Mouse (Mus musculus) CH12.LX (cell line): ENCODE results near the gene Pmch. TPM values are rescaled to one million over a fixed set of nuclear protein-coding genes. Genes with fewer than 3 reads are reported as not detected.

Source experiments
- DNase-seq: peaks from one replicate; pipeline ENCODE4 v3.0.0-alpha.2; 2013; ENCODE audit errors: extremely low read depth
- H3K27ac ChIP-seq: 2 replicates; pipeline ENCODE4 v1.5.1; 2012; ENCODE audit warnings: low read depth, mild to moderate bottlenecking, control low read depth, moderate library complexity; ENCODE audit not compliant: insufficient read depth
- H3K27me3 ChIP-seq: replicated peaks from 2 replicates; pipeline ENCODE3; 2012; ENCODE audit warnings: inconsistent platforms
- H3K36me3 ChIP-seq, 2 experiments: replicated peaks in 1 of 2; 2 replicates each; pipeline versions ENCODE3 to v1.6.1; 2012; ENCODE audit warnings: inconsistent platforms in 1 of 2, low read length in 1 of 2, mild to moderate bottlenecking in 1 of 2, mixed read lengths in 1 of 2, moderate library complexity in 1 of 2; ENCODE audit not compliant: control insufficient read depth in 1 of 2, insufficient read depth in 1 of 2
- H3K4me1 ChIP-seq, 2 experiments: 2 replicates each; pipeline ENCODE4 v1.6.1; 2012; ENCODE audit warnings: inconsistent platforms in 1 of 2, moderate library complexity in 1 of 2; ENCODE audit not compliant: insufficient read depth in 2 of 2, control insufficient read depth in 1 of 2
- H3K4me2 ChIP-seq: 2 replicates; pipeline ENCODE4 v1.6.1; 2012; ENCODE audit warnings: low read depth, mild to moderate bottlenecking, control low read depth; ENCODE audit not compliant: poor library complexity, insufficient read depth, severe bottlenecking
- H3K4me3 ChIP-seq, 3 experiments: fragments of 150-350 bp in 1 of 3; sonication (generic) in 1 of 3; replicated peaks in 1 of 3; 2 replicates each; pipeline versions ENCODE3 to v1.5.1; 2011 to 2012; ENCODE audit warnings: low read depth in 2 of 3, low read length in 2 of 3, mild to moderate bottlenecking in 2 of 3, moderate library complexity in 2 of 3, control low read depth in 1 of 3, improper control_type of control experiment in 1 of 3, inconsistent platforms in 1 of 3, mixed read lengths in 1 of 3; ENCODE audit not compliant: poor library complexity in 1 of 3
- H3K79me2 ChIP-seq: replicated peaks from 2 replicates; pipeline ENCODE4 v1.6.1; 2012; ENCODE audit warnings: mild to moderate bottlenecking, moderate library complexity; ENCODE audit not compliant: control insufficient read depth, poor library complexity, insufficient read depth, severe bottlenecking; ENCODE audit errors: extremely low read depth
- H3K9ac ChIP-seq: 2 replicates; pipeline ENCODE4 v1.6.1; 2012; ENCODE audit warnings: low read depth, mild to moderate bottlenecking, control low read depth, moderate library complexity; ENCODE audit not compliant: insufficient read depth
- H3K9me3 ChIP-seq: replicated peaks from 2 replicates; pipeline ENCODE3; 2012; ENCODE audit warnings: low read length, inconsistent platforms, mixed read lengths
- CTCF ChIP-seq, 2 experiments: IDR thresholded peaks in 1 of 2; conservative IDR thresholded peaks in 1 of 2; 2 replicates each; pipeline ENCODE4 v1.5.1; 2011 to 2012; ENCODE audit warnings: low read depth in 2 of 2, low read length in 2 of 2, improper control_type of control experiment in 1 of 2, inconsistent platforms in 1 of 2, mild to moderate bottlenecking in 1 of 2, moderate library complexity in 1 of 2
- E2F4 ChIP-seq: IDR thresholded peaks from 2 replicates; pipeline ENCODE4 v1.6.1; 2011; ENCODE audit warnings: low read depth, low read length, improper control_type of control experiment; ENCODE audit not compliant: insufficient replicate concordance
- ETS1 ChIP-seq: conservative IDR thresholded peaks from 2 replicates; pipeline ENCODE4 v1.6.1; 2012; ENCODE audit warnings: low read depth, mild to moderate bottlenecking, inconsistent platforms, low read length, improper control_type of control experiment, moderate library complexity
- IRF4 ChIP-seq: IDR thresholded peaks from 2 replicates; pipeline ENCODE4 v1.6.1; 2014; ENCODE audit warnings: low read depth, mild to moderate bottlenecking, inconsistent platforms, low read length, improper control_type of control experiment
- JUN ChIP-seq: IDR thresholded peaks from 2 replicates; pipeline ENCODE4 v1.6.1; 2011; ENCODE audit warnings: low read depth, mild to moderate bottlenecking, low read length, improper control_type of control experiment, moderate library complexity; ENCODE audit not compliant: insufficient read depth
- JUND ChIP-seq: conservative IDR thresholded peaks from 2 replicates; pipeline ENCODE4 v1.6.1; 2011; ENCODE audit warnings: low read depth, low read length, improper control_type of control experiment
- MAFK ChIP-seq: IDR thresholded peaks from 2 replicates; pipeline ENCODE4 v1.6.1; 2011; ENCODE audit warnings: low read length, improper control_type of control experiment; ENCODE audit not compliant: insufficient replicate concordance
- MAX ChIP-seq: IDR thresholded peaks from 2 replicates; pipeline ENCODE4 v1.6.1; 2011; ENCODE audit warnings: low read length, improper control_type of control experiment
- MAZ ChIP-seq: IDR thresholded peaks from 2 replicates; pipeline ENCODE4 v1.6.1; 2012; ENCODE audit warnings: low read depth, mild to moderate bottlenecking, inconsistent platforms, low read length, improper control_type of control experiment, moderate library complexity
- MEF2A ChIP-seq: IDR thresholded peaks from 2 replicates; pipeline ENCODE4 v1.6.1; 2014; ENCODE audit warnings: low read depth, mild to moderate bottlenecking, inconsistent platforms, low read length, improper control_type of control experiment, borderline replicate concordance
- MYC ChIP-seq: IDR thresholded peaks from 2 replicates; pipeline ENCODE4 v1.6.1; 2011; ENCODE audit warnings: low read depth, mild to moderate bottlenecking, improper control_type of control experiment, low read length
- NRF1 ChIP-seq: IDR thresholded peaks from 2 replicates; pipeline ENCODE4 v1.6.1; 2014; ENCODE audit warnings: low read depth, mild to moderate bottlenecking, inconsistent platforms, low read length, improper control_type of control experiment, moderate library complexity
- POLR2A ChIP-seq: IDR thresholded peaks from 2 replicates; pipeline ENCODE4 v1.6.1; 2011; ENCODE audit warnings: low read depth, mild to moderate bottlenecking, improper control_type of control experiment, low read length
- RAD21 ChIP-seq: IDR thresholded peaks from 2 replicates; pipeline ENCODE4 v1.6.1; 2011; ENCODE audit warnings: low read depth, mild to moderate bottlenecking, low read length, improper control_type of control experiment, moderate library complexity
- RCOR1 ChIP-seq: conservative IDR thresholded peaks from 2 replicates; pipeline ENCODE4 v1.6.1; 2012; ENCODE audit warnings: low read depth, mild to moderate bottlenecking, inconsistent platforms, low read length, improper control_type of control experiment
- SIN3A ChIP-seq: IDR thresholded peaks from 2 replicates; pipeline ENCODE4 v1.6.1; 2012; ENCODE audit warnings: low read length, improper control_type of control experiment, inconsistent platforms
- SMC3 ChIP-seq: IDR thresholded peaks from 2 replicates; pipeline ENCODE4 v1.6.1; 2011; ENCODE audit warnings: low read depth, low read length, improper control_type of control experiment
- TBP ChIP-seq: conservative IDR thresholded peaks from 2 replicates; pipeline ENCODE4 v1.6.1; 2011; ENCODE audit warnings: low read depth, low read length, improper control_type of control experiment
- USF1 ChIP-seq: IDR thresholded peaks from 2 replicates; pipeline ENCODE4 v1.6.1; 2014; ENCODE audit warnings: low read depth, mild to moderate bottlenecking, inconsistent platforms, low read length, improper control_type of control experiment
- ZC3H11A ChIP-seq: IDR thresholded peaks from 2 replicates; pipeline ENCODE4 v1.6.1; 2012; ENCODE audit warnings: low read depth, mild to moderate bottlenecking, inconsistent platforms, low read length, improper control_type of control experiment
- ZMIZ1 ChIP-seq: IDR thresholded peaks from 2 replicates; pipeline ENCODE4 v1.6.1; 2012; ENCODE audit warnings: low read depth, mild to moderate bottlenecking, inconsistent platforms, low read length, improper control_type of control experiment
- dilution Hi-C: fragments of 300-500 bp; cut with MboI; formaldehyde crosslinking; loops from 2 replicates; pipeline ENCODE4 v1.14.3; 2020; ENCODE audit warnings: low sequenced_read_pairs; ENCODE audit not compliant: extremely low pct_unique_long_range_greater_than_20kb, extremely low pct_ligation_motif_present
- in situ Hi-C: fragments of 300-500 bp; cut with MboI; formaldehyde crosslinking; loops from 3 replicates; pipeline ENCODE4 v1.14.3; 2019; ENCODE audit warnings: low sequenced_read_pairs, low pct_ligation_motif_present, low pct_unique_long_range_greater_than_20kb, mixed read lengths
- polyA plus RNA-seq: library from polyadenylated mRNA; unstranded; fragments of >175 nt; gene quantifications from 2 replicates; pipeline ENCODE4 v1.2.1, GENCODE M21; 2012; ENCODE audit warnings: low read depth; ENCODE audit not compliant: insufficient read length
- total RNA-seq, 2 experiments: library from RNA; depleted of rRNA; stranded (reverse); fragments of 300-350 nt in 1 of 2; fragments of >200 nt in 1 of 2; gene quantifications; 2 replicates each; pipeline ENCODE4 v1.2.3; 2012 to 2014

Gene Pmch
- total and polyA plus RNA-seq, 3 experiments = 0.17 to 0.41 TPM; not detected in 1

GRCm38 (mm10) chr10:88056950-88057649 is 33.8 kb upstream of the Pmch start:
- in situ Hi-C loops (no loop called here), dilution Hi-C loops (no loop called here)
- DNase-seq = no peak

GRCm38 (mm10) chr10:88063436-88063835 is 27.4 kb upstream of the Pmch start:
- no peak overlapping the region for H3K9ac ChIP-seq
- H3K4me3 ChIP-seq = no peak overlapping the region
- dilution Hi-C loops = no loop called here
- H3K4me1 ChIP-seq = peaks cover 6 to 10% of the 10 kb centered on the region in 2 experiments
- no peak for DNase-seq
- no peak overlapping the region for H3K27ac ChIP-seq
- H3K27me3 ChIP-seq = peaks cover 23% of the 10 kb centered on the region
- H3K79me2 ChIP-seq = no peaks in the 10 kb centered on the region
- H3K9me3 ChIP-seq = no peaks in the 10 kb centered on the region
- no peaks in the 10 kb centered on the region for H3K36me3 ChIP-seq
- TF ChIP-seq ETS1 = no peak
- TF ChIP-seq IRF4 = no peak
- no peak for TF ChIP-seq E2F4
- TF ChIP-seq SIN3A = no peak
- TF ChIP-seq SMC3 = no peak
- no peak for TF ChIP-seq MAZ
- no peak for TF ChIP-seq CTCF (conservative IDR thresholded peaks at IDR 0.05 in 1 of 2, IDR thresholded peaks at IDR 0.05 in 1 of 2; ENCODE audit: low read depth in 2 of 2, low read length in 2 of 2)
- TF ChIP-seq USF1 = no peak
- TF ChIP-seq NRF1 = no peak
- TF ChIP-seq POLR2A = no peak
- TF ChIP-seq MYC = no peak
- TF ChIP-seq MAX = no peak
- no peak for TF ChIP-seq JUN
- TF ChIP-seq TBP = no peak
- no peak for TF ChIP-seq ZC3H11A
- TF ChIP-seq MAFK = no peak
- no peak overlapping the region for H3K4me2 ChIP-seq
- in situ Hi-C loops = no loop called here

More at GRCm38 (mm10) chr10:88056950-88057649, 33.8 kb upstream of the Pmch start:
- H3K9me3 ChIP-seq = no peaks in the 10 kb centered on the region
- TF ChIP-seq RAD21 (peak; percentile 19), E2F4 (no peak), JUND (no peak), ZMIZ1 (no peak), NRF1 (no peak), RCOR1 (no peak), MEF2A (no peak)
- TF ChIP-seq, all 38 proteins: peak for 1
- no peak overlapping the region for H3K9ac ChIP-seq
- H3K4me3 ChIP-seq = no peak overlapping the region
- H3K79me2 ChIP-seq = no peaks in the 10 kb centered on the region
- no peaks in the 10 kb centered on the region for H3K36me3 ChIP-seq
- H3K27ac ChIP-seq = no peak overlapping the region
- H3K27me3 ChIP-seq = peaks cover 45% of the 10 kb centered on the region
- no peak overlapping the region for H3K4me2 ChIP-seq
- H3K4me1 ChIP-seq = peaks cover 4 to 15% of the 10 kb centered on the region in 2 experiments
